Mouse (Mus musculus) heart, embryonic 15.5 days (tissue): ENCODE measurements at regions not wholly inside any gene's neighbourhood (a gene's known extent, or its start where the extent isn't known, plus 50 kb on each side); places are given as distances from the start of the nearest gene placed in this dataset.

Experiments
- ATAC-seq: fragments of 200-750 bp; cut with Nextera tagmentation; replicated peaks from 2 replicates; pipeline ENCODE4 v1.8.0; 2017; ENCODE audit warnings: low read depth, moderate TSS enrichment; ENCODE audit not compliant: insufficient number of reproducible peaks, insufficient read depth, low FRiP score
- H3K27ac ChIP-seq: fragments of 300-500 bp; sonication (generic); 2 replicates; pipeline ENCODE4 v1.5.1; 2015; ENCODE audit warnings: mild to moderate bottlenecking, inconsistent platforms
- H3K27me3 ChIP-seq: fragments of 300-500 bp; sonication (generic); 2 replicates; pipeline ENCODE4 v1.6.1; 2015; ENCODE audit warnings: inconsistent platforms
- H3K36me3 ChIP-seq: fragments of 300-500 bp; sonication (generic); 2 replicates; pipeline ENCODE4 v1.6.1; 2015; ENCODE audit warnings: mild to moderate bottlenecking, inconsistent platforms
- H3K4me1 ChIP-seq: fragments of 300-500 bp; sonication (generic); replicated peaks from 2 replicates; pipeline ENCODE4 v1.6.1; 2015; ENCODE audit warnings: inconsistent platforms
- H3K4me2 ChIP-seq: fragments of 300-500 bp; sonication (generic); 2 replicates; pipeline ENCODE4 v1.6.1; 2015; ENCODE audit warnings: inconsistent platforms, mild to moderate bottlenecking, moderate library complexity
- H3K4me3 ChIP-seq: fragments of 300-500 bp; sonication (generic); 2 replicates; pipeline ENCODE4 v1.5.1; 2015; ENCODE audit warnings: mild to moderate bottlenecking, inconsistent platforms
- H3K9ac ChIP-seq: fragments of 300-500 bp; sonication (generic); 2 replicates; pipeline ENCODE4 v1.6.1; 2015; ENCODE audit warnings: mild to moderate bottlenecking, inconsistent platforms
- H3K9me3 ChIP-seq: fragments of 300-500 bp; sonication (generic); replicated peaks from 2 replicates; pipeline ENCODE4 v1.6.1; 2016; ENCODE audit warnings: inconsistent platforms
- WGBS: fragments of 180-500 bp; shearing (Covaris S2); methylation state at CpG from one replicate; pipeline ENCODE4 v1.1.7; 2015; ENCODE audit warnings: mixed read lengths; 5-methylcytosine and 5-hydroxymethylcytosine counted together

DNA sequence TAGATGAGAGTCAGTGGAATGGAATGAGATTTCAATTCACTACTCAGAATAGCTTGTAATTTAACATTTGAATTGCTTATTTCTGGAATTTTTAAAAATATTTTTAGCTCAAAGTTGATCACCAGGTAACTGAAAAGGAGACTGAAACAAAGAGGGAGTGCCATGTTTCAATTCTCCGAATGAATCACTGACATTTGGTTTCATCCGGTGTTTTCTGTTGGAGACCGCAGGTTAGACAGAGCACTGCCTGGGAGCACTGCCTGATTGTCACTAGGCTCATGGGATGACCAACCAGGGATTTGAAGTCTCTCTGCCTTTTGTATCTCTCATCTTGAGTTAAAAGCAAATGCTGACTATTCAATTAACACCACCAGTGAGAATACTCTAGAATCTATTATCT lies 193.3 kb downstream of the Stk31 start:
- Histone ChIP-seq H3K9ac (no peak overlapping the region), H3K27me3 (no peaks in the 10 kb centered on the region), H3K9me3 (no peaks in the 10 kb centered on the region), H3K4me2 (no peak overlapping the region), H3K4me1 (peaks cover 26% of the 10 kb centered on the region), H3K27ac (no peak overlapping the region), H3K36me3 (no peaks in the 10 kb centered on the region), H3K4me3 (no peak overlapping the region)
- no peak for ATAC-seq
- 95% methylated on average over 3 of the region's 3 CpGs for WGBS

DNA sequence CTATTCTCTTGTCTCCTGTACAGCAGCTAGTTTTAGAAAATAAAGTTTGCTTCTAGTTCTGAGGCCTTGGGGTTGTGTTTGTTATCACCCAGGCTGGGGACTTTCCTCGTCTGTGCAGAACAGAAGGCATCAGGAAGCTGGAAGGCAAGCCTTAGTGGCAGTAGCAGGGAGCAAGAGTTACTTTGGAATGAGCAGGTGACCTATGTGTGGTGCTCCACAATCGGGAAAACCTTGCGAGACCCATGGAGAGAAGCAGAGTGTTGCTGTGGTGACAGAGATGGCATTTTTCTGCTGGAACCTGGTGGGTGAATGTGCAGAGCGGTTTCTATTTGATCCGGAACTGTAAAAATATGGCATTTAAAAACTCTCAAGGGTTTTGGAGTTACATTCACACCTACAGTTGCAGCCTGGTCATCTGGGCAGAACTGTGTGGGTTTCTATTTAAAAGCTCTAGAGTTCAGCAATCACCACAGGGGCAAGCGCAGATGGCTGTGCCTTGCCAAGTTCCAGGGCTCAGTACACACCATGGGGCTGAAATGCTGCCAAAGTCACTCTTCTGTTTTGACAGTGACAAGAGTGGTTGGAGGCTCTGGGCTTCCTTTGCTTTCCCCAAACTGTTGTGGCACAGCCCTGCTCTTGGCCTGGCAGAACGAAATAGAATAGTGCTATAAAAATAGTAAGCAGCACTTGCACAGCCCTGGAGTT lies 195.7 kb downstream of the Stk31 start:
- Histone ChIP-seq H3K4me1 (peaks cover 28% of the 10 kb centered on the region), H3K27me3 (no peaks in the 10 kb centered on the region), H3K9me3 (no peaks in the 10 kb centered on the region), H3K4me3 (no peak overlapping the region), H3K4me2 (peak overlapping the region; percentile 18; the same call in 1 of the 2 replicates), H3K36me3 (no peaks in the 10 kb centered on the region), H3K9ac (no peak overlapping the region), H3K27ac (peak overlapping the region; percentile 86)
- peak; percentile 89 for ATAC-seq
- WGBS, result 38% methylated on average over 7 of the region's 7 CpGs

DNA sequence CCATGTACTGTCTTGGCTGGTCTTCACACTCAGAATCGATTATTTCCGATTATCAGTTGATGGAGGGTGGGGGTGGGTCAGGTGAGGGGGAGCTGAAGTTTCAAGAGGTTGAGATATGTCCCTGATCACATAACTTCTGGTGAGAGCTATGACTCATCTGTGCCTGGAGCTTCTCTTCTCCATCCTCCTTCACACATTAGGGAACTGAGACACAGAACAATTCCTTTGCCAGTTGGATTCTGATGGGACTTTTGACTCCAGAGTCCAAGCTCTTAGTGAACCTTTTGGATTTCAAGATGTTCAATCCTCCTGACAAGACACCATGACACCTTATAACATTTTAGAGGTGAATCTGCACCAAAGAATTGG lies 196.2 kb downstream of the Stk31 start:
- no peaks in the 10 kb centered on the region for H3K9me3 ChIP-seq
- no peak overlapping the region for H3K4me3 ChIP-seq
- H3K9ac ChIP-seq, result no peak overlapping the region
- H3K4me2 ChIP-seq, result no peak overlapping the region
- ATAC-seq, result no peak
- H3K27ac ChIP-seq, result peak overlapping the region; percentile 86
- H3K36me3 ChIP-seq, result no peaks in the 10 kb centered on the region
- 48% methylated on average over 2 of the region's 2 CpGs for WGBS
- H3K27me3 ChIP-seq, result no peaks in the 10 kb centered on the region
- H3K4me1 ChIP-seq, result peaks cover 28% of the 10 kb centered on the region

DNA sequence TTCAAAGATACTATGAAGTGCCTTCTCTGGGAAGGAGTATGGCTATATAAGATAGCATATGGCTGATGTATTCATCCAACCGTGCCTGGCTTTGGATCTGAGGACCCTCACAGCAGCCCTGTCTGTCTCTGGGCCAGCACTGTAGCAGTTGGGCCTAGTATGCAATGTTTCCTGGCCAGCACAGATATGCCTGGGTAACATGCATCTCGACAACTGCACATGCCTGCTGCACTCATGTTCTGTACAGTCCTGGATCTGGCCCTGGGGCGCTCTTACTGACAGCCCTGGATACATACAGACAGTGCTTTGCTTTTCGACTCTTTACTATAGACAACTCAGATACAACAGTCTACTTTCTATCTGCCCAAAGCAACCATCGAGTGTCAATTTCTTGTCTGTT lies 197.3 kb downstream of the Stk31 start:
- Histone ChIP-seq H3K36me3 (no peaks in the 10 kb centered on the region), H3K9me3 (no peaks in the 10 kb centered on the region), H3K4me3 (no peak overlapping the region), H3K4me2 (no peak overlapping the region), H3K4me1 (peaks cover 28% of the 10 kb centered on the region), H3K27me3 (no peaks in the 10 kb centered on the region), H3K27ac (no peak overlapping the region), H3K9ac (no peak overlapping the region)
- ATAC-seq, result no peak
- WGBS, result 72% methylated on average over 5 of the region's 5 CpGs

DNA sequence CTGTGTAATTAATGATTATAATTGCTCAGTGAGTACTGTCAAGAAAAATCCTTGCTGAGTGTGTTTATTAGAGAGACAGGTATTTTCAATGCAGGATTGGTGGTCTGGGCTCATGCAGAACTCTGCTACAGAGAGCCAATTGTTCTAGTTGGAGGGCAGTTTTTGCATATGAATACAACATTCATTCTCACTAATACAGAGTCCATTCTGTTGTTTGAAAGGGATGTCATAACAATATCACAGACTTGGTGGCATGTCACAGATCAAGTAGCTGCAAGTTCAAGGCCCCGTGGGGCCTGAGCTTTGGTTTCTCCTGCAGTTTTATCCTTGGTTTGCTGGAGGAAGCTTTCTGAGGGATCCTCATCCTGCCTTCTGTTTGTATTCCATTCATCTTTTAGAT lies 207.8 kb downstream of the Stk31 start:
- Histone ChIP-seq H3K9ac (no peak overlapping the region), H3K4me2 (no peak overlapping the region), H3K36me3 (no peaks in the 10 kb centered on the region), H3K9me3 (no peaks in the 10 kb centered on the region), H3K4me3 (no peak overlapping the region), H3K27ac (no peak overlapping the region), H3K27me3 (no peaks in the 10 kb centered on the region), H3K4me1 (no peaks in the 10 kb centered on the region)
- 78% methylated on average over 1 of the region's 1 CpGs for WGBS
- ATAC-seq, result no peak

DNA sequence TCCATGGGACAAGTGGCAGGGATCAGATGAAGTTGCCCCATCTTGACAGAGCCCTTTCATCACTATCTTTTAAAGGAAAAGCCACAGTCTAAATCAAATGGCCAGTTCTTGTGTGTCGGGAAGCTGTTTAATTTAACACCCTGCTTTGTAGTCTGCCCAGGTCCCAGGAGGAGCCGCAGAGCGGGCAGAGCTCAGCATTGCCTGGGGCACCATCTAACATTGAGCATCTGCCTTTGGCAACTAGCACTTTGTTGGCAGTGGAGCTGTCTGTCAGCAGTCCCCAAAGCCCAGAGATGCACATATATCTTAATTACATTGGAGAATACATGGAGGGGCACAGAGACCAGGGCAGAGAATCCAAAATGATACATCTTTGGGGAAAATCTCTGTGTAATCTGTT lies 208.4 kb downstream of the Stk31 start:
- no peaks in the 10 kb centered on the region for H3K9me3 ChIP-seq
- H3K4me3 ChIP-seq, result no peak overlapping the region
- no peak for ATAC-seq
- no peak overlapping the region for H3K27ac ChIP-seq
- 73% methylated on average over 3 of the region's 3 CpGs for WGBS
- no peaks in the 10 kb centered on the region for H3K27me3 ChIP-seq
- no peak overlapping the region for H3K9ac ChIP-seq
- H3K4me1 ChIP-seq, result no peaks in the 10 kb centered on the region
- no peaks in the 10 kb centered on the region for H3K36me3 ChIP-seq
- no peak overlapping the region for H3K4me2 ChIP-seq

DNA sequence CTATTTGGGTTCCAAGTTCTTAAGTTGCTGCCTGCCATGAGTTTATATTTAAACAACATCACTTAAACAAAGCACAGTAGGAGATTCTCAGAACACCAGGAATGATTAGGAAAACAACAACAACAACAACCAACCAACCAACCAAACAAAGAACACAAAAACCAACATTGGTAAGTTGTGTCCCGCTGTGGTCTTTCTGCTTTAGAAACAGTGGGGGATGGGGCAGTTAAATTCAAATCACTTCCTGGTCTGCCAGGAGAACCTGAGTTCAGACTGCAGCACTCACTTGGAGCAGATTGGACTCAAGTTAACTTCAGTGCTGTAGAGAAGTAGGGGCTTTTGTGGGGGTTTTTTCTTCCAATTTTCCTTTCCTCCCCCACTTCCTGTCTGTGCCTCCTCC lies 210.6 kb downstream of the Stk31 start:
- Histone ChIP-seq H3K27me3 (no peaks in the 10 kb centered on the region), H3K4me2 (no peak overlapping the region), H3K4me3 (no peak overlapping the region), H3K9ac (no peak overlapping the region), H3K4me1 (no peaks in the 10 kb centered on the region), H3K9me3 (no peaks in the 10 kb centered on the region), H3K27ac (no peak overlapping the region), H3K36me3 (no peaks in the 10 kb centered on the region)
- WGBS, result 5% methylated on average over 1 of the region's 1 CpGs
- ATAC-seq, result no peak

DNA sequence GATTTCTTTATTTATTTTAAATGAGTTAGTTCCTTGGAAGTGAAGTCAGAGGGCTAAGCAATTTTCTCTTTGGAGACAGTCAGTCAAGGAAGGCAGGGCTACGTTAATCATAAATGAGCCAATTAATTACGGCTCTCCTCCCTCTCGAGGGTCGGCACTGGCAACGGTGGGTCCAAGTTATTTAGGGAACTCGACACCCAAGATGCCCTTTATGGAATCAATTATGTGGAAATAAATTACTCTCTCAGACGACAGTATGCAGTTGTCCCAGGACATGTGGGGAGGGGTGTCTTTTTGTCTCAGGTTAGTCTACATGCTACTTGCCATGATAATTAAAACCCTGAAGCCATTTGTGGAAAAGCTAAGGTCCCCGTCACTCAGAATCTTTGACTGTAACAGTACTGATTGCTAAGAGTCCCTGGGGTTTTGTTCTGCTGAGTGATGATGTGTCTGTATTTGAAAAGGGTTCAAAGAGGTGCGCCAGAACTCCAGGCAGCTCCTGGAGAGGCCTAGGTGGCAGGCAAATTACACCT lies 211.3 kb downstream of the Stk31 start:
- Histone ChIP-seq H3K4me3 (no peak overlapping the region), H3K9me3 (no peaks in the 10 kb centered on the region), H3K4me2 (no peak overlapping the region), H3K36me3 (no peaks in the 10 kb centered on the region), H3K9ac (no peak overlapping the region), H3K4me1 (no peaks in the 10 kb centered on the region), H3K27ac (no peak overlapping the region), H3K27me3 (no peaks in the 10 kb centered on the region)
- ATAC-seq, result no peak
- 60% methylated on average over 9 of the region's 9 CpGs for WGBS

DNA sequence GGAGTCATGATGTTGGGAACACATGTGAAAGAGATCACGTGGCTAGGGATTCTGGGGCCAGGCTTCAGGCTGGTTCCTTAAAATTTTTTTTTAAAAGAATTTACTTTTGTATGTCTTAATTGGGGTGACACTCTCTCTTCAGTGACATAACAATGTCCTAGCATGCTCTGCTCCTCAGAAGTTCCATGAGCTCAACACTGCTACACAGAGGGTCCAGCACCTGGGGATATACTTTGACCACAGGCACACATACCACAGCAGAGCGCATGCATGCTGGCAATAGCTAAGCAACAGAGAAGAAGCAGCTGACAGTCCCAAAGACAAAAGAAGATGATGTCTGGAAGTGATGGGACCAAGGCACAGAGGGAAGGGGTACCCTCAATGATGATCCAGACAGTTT lies 198.4 kb upstream of the Npy start:
- Histone ChIP-seq H3K36me3 (no peaks in the 10 kb centered on the region), H3K9me3 (no peaks in the 10 kb centered on the region), H3K4me3 (no peak overlapping the region), H3K27ac (no peak overlapping the region), H3K4me1 (no peaks in the 10 kb centered on the region), H3K4me2 (no peak overlapping the region), H3K27me3 (no peaks in the 10 kb centered on the region), H3K9ac (no peak overlapping the region)
- 88% methylated on average over 2 of the region's 2 CpGs for WGBS
- ATAC-seq, result no peak

DNA sequence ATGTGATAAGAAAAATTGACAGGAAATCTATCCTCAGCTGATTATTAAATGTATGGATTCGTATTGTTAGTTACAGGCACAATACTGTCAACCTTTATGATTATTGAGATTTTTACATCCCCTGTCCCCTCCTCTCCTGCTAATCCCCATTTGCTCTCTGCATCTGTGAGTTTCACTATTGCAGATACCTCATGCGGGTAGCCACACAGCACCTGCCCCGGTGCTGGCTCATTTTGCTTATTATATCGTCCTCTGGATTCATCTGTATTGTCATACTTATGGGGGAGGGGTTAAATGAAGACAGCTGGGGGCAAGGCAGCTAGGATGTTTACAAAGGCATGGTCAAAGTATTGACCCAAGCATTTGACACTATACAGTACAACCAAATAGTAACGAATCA lies 197.9 kb upstream of the Npy start:
- no peaks in the 10 kb centered on the region for H3K36me3 ChIP-seq
- H3K4me2 ChIP-seq, result no peak overlapping the region
- no peaks in the 10 kb centered on the region for H3K4me1 ChIP-seq
- H3K9ac ChIP-seq, result no peak overlapping the region
- no peak for ATAC-seq
- no peak overlapping the region for H3K27ac ChIP-seq
- H3K27me3 ChIP-seq, result no peaks in the 10 kb centered on the region
- H3K4me3 ChIP-seq, result no peak overlapping the region
- H3K9me3 ChIP-seq, result no peaks in the 10 kb centered on the region
- WGBS, result 79% methylated on average over 5 of the region's 5 CpGs

DNA sequence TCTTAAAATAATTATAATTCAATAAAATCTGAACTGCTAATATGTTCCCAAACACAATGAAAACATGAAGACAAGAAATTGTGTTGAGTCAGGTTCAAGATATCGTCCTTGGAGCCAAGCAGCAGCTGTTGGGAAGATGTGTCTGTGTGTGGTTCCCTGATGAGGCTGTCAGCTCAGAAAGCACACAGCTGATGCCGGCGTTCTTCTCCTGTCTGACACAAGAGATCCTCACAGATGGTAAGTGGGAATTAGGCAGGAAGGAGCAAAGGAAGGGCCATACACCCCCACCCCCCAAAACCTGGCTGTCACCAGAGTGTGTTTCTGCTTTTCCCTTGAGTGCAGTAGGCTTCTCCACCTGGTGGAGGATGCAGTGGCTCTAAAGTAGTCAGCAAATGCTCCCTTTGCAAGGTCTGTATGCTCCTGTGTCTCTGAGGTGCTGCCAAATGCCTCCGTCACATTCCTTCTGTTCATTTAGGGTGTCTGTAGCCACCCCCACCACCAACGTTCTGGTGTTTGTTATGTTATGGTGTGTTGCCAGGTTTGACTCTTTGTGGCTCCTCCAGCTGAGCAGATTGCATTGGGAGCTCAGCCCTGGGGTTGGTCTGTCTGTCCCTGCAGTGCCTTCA lies 188.9 kb upstream of the Npy start:
- Histone ChIP-seq H3K27me3 (no peaks in the 10 kb centered on the region), H3K9ac (no peak overlapping the region), H3K4me3 (no peak overlapping the region), H3K4me2 (no peak overlapping the region), H3K27ac (no peak overlapping the region), H3K36me3 (no peaks in the 10 kb centered on the region), H3K9me3 (no peaks in the 10 kb centered on the region), H3K4me1 (no peaks in the 10 kb centered on the region)
- no peak for ATAC-seq
- 34% methylated on average over 5 of the region's 5 CpGs for WGBS

DNA sequence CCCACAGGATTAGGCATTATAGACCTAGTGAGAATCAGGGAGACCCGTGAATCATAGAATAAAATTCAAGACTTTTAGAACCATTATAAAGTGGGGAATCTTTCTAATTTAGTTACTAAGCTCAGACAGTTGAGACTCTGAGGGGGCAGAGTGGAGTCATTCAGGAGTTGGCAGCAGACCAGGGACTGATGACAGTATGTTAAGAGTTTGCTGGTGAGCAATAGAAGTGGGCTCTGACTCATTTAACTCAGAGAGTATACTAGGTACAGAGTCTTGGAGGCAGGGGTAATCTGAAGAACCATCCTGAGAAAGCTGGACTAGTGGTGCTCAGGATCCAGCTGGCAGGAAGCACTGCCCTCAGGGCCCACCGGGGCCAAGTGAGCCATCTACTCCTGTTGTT lies 184.9 kb upstream of the Npy start:
- no peaks in the 10 kb centered on the region for H3K36me3 ChIP-seq
- H3K4me3 ChIP-seq, result no peak overlapping the region
- 73% methylated on average over 2 of the region's 2 CpGs for WGBS
- H3K4me2 ChIP-seq, result no peak overlapping the region
- ATAC-seq, result no peak
- no peak overlapping the region for H3K27ac ChIP-seq
- no peaks in the 10 kb centered on the region for H3K4me1 ChIP-seq
- no peaks in the 10 kb centered on the region for H3K9me3 ChIP-seq
- H3K27me3 ChIP-seq, result no peaks in the 10 kb centered on the region
- H3K9ac ChIP-seq, result no peak overlapping the region
